Mouse (Mus musculus) testis, adult 2 months (tissue): Measurements from ENCODE around the gene Lrmp.

Source experiments
- CTCF ChIP-seq: fragments of 200-500 bp; IDR thresholded peaks from 2 replicates; pipeline ENCODE4 v1.5.1; 2012; ENCODE audit warnings: low read depth, mild to moderate bottlenecking, inconsistent platforms, low read length, moderate library complexity; ENCODE audit not compliant: control insufficient read depth, insufficient read depth, insufficient replicate concordance
- POLR2A ChIP-seq: fragments of 200-500 bp; IDR thresholded peaks from 2 replicates; pipeline ENCODE4 v1.6.1; 2012; ENCODE audit warnings: low read depth, mild to moderate bottlenecking, inconsistent platforms, low read length, moderate library complexity; ENCODE audit not compliant: control insufficient read depth

GRCm38 (mm10) chr6:145114561-145114960, 892 bp upstream of the Lrmp start:
- TF ChIP-seq POLR2A: no peak
- TF ChIP-seq CTCF: no peak
